Mouse (Mus musculus): Measurements from ENCODE around the gene Fcer1g.
"Not testable (repeated sequence)": the region's sequence is repeated elsewhere in the genome, so short reads cannot be mapped to it uniquely, and the experiment has no call there.

Fcer1g gene

GRCm38 (mm10) chr1:171263666-171264461 lies 29.7 kb upstream of the Fcer1g start:
- DNase-seq = no peak

GRCm38 (mm10) chr1:171263185-171263611 lies 29.0 kb upstream of the Fcer1g start:
- DNase-seq = no peak

- DNase-seq = peak; percentile 16
Observed at GRCm38 (mm10) chr1:171262594-171263130, 28.5 kb upstream of the Fcer1g start.

DNA sequence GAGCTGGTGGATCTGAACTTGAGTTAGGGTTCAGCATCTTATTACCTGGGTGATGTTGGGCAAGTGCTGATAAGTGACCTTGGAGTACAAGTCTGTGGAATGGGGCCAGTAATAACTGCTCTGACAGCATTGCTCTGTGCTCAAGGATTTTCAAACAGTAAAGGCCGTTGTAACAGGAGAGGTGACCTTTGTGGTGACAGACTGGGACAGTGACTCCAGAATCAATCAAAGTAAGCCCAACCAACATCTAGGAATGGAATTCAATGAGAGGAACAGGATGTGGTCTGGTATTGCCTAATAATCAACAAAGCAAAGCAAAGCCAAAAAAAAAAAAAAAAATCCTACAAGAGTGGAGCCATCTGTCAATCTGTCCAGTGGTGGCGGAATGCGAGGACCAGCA lies 26.2 kb upstream of the Fcer1g start:
- DNase-seq = no peak

- DNase-seq = no peak
Observed at GRCm38 (mm10) chr1:171258921-171259320, 24.8 kb upstream of the Fcer1g start.

DNA sequence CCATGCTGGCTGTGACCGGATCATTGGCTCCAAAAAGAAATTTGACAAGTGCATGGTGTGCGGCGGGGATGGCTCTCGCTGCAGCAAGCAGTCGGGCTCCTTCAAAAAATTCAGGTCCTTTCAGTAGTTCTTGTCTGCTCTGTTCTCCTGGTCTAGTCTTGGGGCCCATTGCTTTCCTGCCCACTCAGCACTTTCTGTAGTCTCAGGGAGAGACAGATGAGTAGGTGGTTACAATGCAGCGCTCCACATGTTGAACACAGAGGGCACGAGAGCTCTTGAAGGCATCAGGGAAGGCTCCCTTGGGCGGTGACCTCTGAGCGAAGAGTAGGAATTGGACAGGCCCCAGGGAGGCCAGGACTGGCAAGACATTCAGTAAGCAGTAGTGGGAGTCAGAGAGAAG lies 23.6 kb upstream of the Fcer1g start:
- no peak for DNase-seq

- peak; percentile 62 for DNase-seq
Observed at GRCm38 (mm10) chr1:171256937-171257548, 22.9 kb upstream of the Fcer1g start.

DNA sequence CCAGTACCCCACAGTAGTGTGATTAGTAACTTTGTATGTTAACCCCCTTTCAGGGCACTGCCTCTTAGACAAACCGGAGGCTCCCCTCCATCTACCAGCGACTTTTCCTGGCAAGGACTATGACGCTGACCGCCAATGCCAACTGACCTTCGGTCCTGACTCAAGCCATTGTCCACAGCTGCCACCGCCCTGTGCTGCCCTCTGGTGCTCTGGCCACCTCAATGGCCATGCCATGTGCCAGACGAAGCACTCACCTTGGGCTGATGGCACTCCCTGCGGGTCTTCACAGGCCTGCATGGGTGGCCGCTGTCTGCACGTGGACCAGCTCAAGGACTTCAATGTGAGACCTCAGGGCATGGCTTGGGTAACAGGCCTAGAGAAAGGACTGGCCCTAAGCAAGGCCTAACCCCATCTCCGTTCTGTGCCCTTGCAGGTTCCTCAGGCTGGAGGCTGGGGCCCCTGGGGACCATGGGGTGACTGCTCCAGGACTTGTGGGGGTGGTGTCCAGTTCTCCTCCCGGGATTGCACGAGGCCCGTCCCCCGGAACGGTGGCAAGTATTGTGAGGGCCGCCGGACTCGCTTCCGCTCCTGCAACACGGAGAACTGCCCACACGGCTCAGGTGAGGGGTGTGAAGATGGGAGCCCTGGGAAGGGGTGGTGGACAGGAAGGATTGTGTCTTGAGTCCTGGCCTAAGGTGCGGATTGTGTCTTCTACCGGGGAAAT lies 22.1 kb upstream of the Fcer1g start:
- no peak for DNase-seq

DNA sequence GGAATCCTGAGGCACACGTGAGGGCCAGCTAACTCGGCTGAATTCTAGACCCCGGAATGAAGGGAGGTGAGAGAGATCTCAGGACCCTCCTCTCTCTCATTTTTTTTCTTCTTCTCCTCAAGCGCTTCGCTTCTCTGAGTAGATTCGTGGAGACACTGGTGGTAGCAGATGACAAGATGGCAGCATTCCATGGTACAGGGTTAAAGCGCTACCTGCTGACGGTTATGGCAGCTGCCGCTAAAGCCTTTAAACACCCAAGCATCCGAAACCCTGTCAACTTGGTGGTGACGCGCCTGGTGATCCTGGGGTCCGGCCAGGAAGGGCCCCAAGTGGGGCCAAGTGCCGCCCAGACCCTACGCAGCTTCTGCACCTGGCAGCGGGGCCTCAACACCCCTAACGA lies 18.2 kb upstream of the Fcer1g start:
- DNase-seq = no peak

DNA sequence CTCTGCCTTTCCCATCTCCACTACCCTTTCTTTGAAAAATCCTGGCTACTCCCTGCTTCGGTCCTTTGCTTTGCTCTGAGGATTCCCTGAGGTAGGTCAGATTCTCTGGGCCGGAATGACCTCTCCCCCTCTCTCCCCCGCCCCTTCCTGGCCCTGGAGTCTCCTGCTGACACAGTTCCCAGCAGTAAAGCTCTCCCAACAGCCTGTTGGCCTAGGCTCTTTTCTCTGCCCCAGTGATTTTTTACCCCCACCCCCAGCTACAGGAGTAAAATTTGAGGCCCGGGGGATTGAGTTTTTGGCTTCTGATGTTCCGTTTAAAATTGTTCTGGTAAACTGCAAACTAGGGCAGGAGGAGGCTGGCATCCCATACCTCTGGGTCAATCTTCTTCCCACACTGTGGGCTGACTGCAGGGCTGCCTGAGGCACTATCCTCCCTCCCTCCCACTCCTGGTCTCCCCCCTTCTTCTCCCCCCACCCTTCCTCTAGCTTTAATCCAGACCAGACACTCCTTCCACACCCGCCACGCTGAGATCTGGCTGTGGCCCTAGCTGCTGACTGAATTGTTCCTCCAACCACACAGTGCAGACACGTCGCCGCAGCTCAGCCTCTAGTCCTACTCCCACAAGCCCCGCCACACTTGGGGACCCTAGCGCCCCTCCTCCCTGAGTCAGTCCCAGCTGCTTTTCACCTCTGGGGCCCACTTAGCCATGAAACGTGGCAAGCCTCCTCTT lies 17.6 kb upstream of the Fcer1g start:
- DNase-seq = no peak

GRCm38 (mm10) chr1:171250680-171251593 lies 16.8 kb upstream of the Fcer1g start, which contains the start of gene Ndufs2:
Gene Ndufs2, minus strand, starts transcription at chr1:171251388.
- DNase-seq = no peak

DNA sequence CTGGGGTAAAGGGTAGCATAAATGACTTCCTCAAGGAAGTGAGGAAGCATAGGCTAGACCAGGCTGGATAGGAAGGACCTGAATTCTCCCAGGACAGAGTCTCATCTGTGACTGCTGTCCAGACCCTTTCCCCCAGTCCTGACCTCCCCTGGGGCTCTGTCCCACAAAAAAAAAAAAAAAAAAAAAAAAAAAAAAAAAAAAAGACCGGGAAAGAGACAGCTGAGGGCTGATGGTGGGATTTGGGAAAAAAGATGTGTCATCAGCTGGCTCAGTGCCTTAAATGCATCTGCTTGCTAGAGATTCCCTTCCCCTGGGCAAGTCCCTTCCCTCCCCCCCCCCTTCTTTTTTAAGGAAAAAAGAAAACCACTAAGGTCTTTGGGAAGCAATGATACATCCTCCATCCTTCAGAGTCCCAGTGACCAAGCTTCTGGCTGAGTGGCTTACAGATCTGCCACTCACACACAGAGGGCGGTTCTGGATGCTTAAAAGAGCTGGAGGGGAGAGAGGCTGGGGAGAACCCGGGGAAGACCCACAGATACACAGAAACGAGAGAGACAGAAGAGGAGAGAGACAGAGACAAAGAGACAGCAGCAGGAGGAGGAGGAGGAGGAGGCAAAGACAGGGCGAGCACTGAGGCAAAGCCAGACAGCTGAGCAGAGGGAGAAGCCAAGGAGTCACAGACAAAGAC lies 15.9 kb upstream of the Fcer1g start, which contains the start of gene Adamts4:
Gene Adamts4, plus strand, starts transcription at position 509 of the 688 bp plus-strand sequence.
- no peak for DNase-seq

DNA sequence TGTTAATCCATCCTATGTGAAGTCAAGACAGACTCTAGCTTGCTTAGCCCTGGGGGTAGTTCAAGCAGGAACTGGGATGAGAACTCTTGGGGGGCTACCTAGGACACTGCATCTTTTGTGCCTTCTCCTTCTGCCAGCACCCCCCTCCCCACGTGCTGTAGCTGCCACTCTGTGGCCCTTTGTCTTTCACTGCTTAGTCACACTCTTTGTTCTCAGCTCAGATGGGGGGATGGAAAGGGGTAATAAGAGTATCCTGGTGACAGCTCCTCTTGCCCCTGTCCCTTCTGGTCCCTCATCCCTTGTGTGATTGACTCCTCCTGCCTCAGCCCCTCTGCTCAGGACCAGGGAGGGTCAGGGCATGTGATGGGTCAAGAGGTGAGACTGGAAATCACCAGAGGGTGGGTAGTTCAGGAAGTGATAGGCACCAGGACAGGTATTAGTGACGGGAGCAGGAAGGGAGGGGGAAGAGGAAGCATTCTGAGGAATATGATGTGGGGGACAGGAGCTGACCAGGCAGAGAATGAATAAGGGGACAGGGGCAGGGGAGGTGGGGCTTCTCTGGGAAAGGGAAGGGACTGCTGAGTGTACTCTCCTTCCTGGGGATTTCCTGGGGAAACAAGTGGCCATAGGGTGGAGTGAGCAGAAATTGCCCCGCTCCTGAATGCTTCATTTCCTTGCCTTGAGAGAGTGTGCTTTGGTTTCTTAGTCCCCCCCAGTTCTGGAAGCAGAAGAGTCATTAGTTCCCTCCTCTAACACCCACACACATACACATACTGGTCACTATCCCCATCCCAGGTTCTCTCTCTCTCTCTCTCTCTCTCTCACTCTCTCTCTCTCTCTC lies 14.4 kb upstream of the Fcer1g start:
- no peak for DNase-seq

- no peak for DNase-seq
Observed at GRCm38 (mm10) chr1:171247916-171248315, 13.8 kb upstream of the Fcer1g start.

DNA sequence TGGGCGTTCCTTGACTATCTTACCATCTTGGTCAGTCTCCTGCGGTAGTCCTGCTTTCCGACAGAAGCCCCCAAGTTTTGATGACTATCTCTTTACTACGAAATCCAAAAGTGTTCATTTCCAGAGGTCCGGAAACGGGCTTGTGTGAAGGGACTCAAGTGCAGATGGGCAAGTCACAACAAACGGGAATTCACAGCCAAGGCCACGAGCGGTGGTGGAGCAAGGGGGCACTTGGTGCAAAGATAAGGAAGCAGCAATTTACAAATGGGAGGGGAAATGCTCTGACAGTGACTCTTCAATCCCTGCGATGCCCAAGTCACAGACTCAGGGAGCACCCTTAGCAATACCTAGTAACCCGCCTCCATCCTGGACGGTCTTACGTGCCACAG lies 13.3 kb upstream of the Fcer1g start:
- no peak for DNase-seq

DNA sequence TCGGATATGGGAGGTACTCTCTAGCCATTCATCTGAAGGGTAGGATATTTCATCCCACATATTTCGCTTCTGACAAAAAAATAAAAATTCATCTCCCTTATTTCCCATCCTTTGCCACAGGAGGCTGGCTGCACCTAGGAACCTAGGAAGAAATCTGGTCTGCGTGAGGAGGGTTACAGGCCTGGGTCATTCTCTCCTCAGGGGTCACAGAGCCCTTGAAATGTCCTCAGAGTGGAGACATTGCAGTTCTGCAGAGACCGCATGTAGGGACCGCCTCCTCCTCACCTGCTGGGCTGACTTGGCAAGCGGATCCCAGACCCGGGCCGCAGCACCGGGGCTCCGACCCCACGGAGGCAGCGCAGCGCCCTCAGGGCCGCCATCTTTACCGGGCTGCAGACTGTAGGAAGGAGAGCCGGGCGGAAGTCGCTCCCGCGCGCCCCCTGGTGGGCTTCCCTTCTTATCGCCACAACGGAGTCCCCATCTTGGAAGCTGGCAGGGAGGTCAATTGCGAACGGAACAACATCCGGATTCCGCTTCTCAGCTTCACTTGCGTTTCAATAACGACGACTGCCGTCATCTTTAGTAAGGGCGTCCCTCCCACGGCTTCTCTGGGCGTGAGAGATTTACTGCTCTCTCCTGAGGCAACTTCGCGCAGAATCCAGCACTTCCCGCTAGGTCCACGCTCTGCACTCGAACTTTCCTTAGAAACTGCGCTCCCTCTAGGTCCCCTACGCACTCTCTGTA lies 12.7 kb upstream of the Fcer1g start:
- peak; percentile 96 for DNase-seq

GRCm38 (mm10) chr1:171245353-171245752 lies 11.2 kb upstream of the Fcer1g start:
- no peak for DNase-seq

- not testable (repeated sequence) for DNase-seq
Observed at GRCm38 (mm10) chr1:171241952-171242351, 7.8 kb upstream of the Fcer1g start.

GRCm38 (mm10) chr1:171240911-171241310 lies 6.7 kb upstream of the Fcer1g start:
- DNase-seq = no peak

All from thymus, postnatal 25 days (tissue).